10 mouse cellular contexts compared by ENCODE assay signal in genomic region chr2:27327076-27327475, GRCm38 (mm10).
DNase-seq lines count a peak whose midpoint lies in the region; ATAC-seq and TF ChIP-seq lines count a peak whose summit lies in the region.
"Had no signal": no experiment of that assay in that cellular context is flagged by ENCODE, and none has a peak within 500 bp of the region (broad histone marks: within the 10 kb centered on the region; RNA-seq: fewer than 3 reads in every experiment).

No protein-coding gene starts in this region.

- peak overlapping the region; percentile 34 for H3K27ac ChIP-seq in midbrain, embryonic 10.5 days (replicated peaks)
- H3K27ac ChIP-seq in midbrain, postnatal 0 days (ENCODE audit: low read depth, low read length): no peak overlapping the region
- peak overlapping the region; percentile 11 for H3K27ac ChIP-seq in liver, adult 2 months (replicated peaks; ENCODE audit: insufficient read depth, low read depth, low read length)
- peak overlapping the region; percentile 13; the same call in 1 of the 2 replicates for H3K27ac ChIP-seq in stomach, embryonic 15.5 days
- H3K27ac ChIP-seq: neural tube, embryonic 15.5 days had no signal

- TF ChIP-seq CTCF in midbrain, postnatal 0 days (IDR thresholded peaks at IDR 0.05): no peak
- TF ChIP-seq CTCF in liver, adult 2 months (IDR thresholded peaks at IDR 0.05; ENCODE audit: low read depth, low read length): no peak

- H3K4me3 ChIP-seq in midbrain, embryonic 10.5 days: no peak overlapping the region
- H3K4me3 ChIP-seq in midbrain, postnatal 0 days (ENCODE audit: low read depth, low read length): no peak overlapping the region
- H3K4me3 ChIP-seq in liver, adult 2 months (ENCODE audit: insufficient read depth, low read depth, low read length): no peak overlapping the region
- H3K4me3 ChIP-seq in stomach, embryonic 15.5 days (replicated peaks): no peak overlapping the region
- H3K4me3 ChIP-seq: neural tube, embryonic 15.5 days had no signal

- no peak for ATAC-seq in midbrain, postnatal 0 days (ENCODE audit: low FRiP score)
- no peak for ATAC-seq in stomach, embryonic 15.5 days (ENCODE audit: insufficient read depth, low FRiP score, low read depth)
- ATAC-seq: Patski had no signal

- no peak for TF ChIP-seq POLR2A in liver, adult 2 months (IDR thresholded peaks at IDR 0.05; ENCODE audit: extremely low read depth, insufficient read depth, low read length)

- H3K9me3 ChIP-seq in midbrain, embryonic 10.5 days (replicated peaks): no peaks in the 10 kb centered on the region
- no peaks in the 10 kb centered on the region for H3K9me3 ChIP-seq in midbrain, postnatal 0 days (ENCODE audit: low read length)
- no peaks in the 10 kb centered on the region for H3K9me3 ChIP-seq in stomach, embryonic 15.5 days
- H3K9me3 ChIP-seq: neural tube, embryonic 15.5 days had no signal

- DNase-seq in midbrain, embryonic 10.5 days (ENCODE audit: low spot score): no peak
- DNase-seq in midbrain, postnatal 0 days (ENCODE audit: low spot score): no peak
- peak; percentile 29 to 36 for DNase-seq in heart, adult 9 months (ENCODE audit: low spot score in 2 of 2)
- DNase-seq in liver, adult 2 months (ENCODE audit: extremely low read depth, low read depth, low spot score): no peak
- no peak for DNase-seq in thymus, postnatal 25 days
- DNase-seq in left cerebral cortex, postnatal 14 days (ENCODE audit: low spot score in 2 of 2): no peak
- DNase-seq: cerebellum, adult 18-20 months had no signal

- H3K27me3 ChIP-seq in midbrain, embryonic 10.5 days (ENCODE audit: low read depth, poor library complexity, severe bottlenecking): no peaks in the 10 kb centered on the region
- no peaks in the 10 kb centered on the region for H3K27me3 ChIP-seq in midbrain, postnatal 0 days (ENCODE audit: insufficient read depth, low read length)
- H3K27me3 ChIP-seq in liver, adult 2 months (ENCODE audit: control insufficient read depth, insufficient read depth, low read length): no peaks in the 10 kb centered on the region
- H3K27me3 ChIP-seq in stomach, embryonic 15.5 days (replicated peaks): no peaks in the 10 kb centered on the region
- H3K27me3 ChIP-seq: neural tube, embryonic 15.5 days; Patski had no signal

- 0 out of 2 replicates have a peak, but pooled peaks cover 5% of the 10 kb centered on the region for H3K36me3 ChIP-seq in midbrain, embryonic 10.5 days
- no peaks in the 10 kb centered on the region for H3K36me3 ChIP-seq in midbrain, postnatal 0 days (ENCODE audit: insufficient read depth, low read length)
- no peaks in the 10 kb centered on the region for H3K36me3 ChIP-seq in liver, adult 2 months (ENCODE audit: control insufficient read depth, insufficient read depth, low read length)
- no peaks in the 10 kb centered on the region for H3K36me3 ChIP-seq in stomach, embryonic 15.5 days
- H3K36me3 ChIP-seq: neural tube, embryonic 15.5 days had no signal

- intact Hi-C loops in left cerebral cortex, postnatal 14 days (cut with DNase I): no loop called here

- H3K79me2 ChIP-seq in liver, adult 2 months (ENCODE audit: control insufficient read depth, insufficient read depth, low read length): peaks cover 37% of the 10 kb centered on the region

- 72% methylated on average over 6 of the region's 6 CpGs for WGBS in midbrain, embryonic 10.5 days
- WGBS in midbrain, postnatal 0 days: 87% methylated on average over 6 of the region's 6 CpGs
- WGBS in liver, adult 2 months: 67% methylated on average over 6 of the region's 6 CpGs
- 35% methylated on average over 6 of the region's 6 CpGs for WGBS in stomach, embryonic 15.5 days

- peaks cover 98% of the 10 kb centered on the region for H3K4me1 ChIP-seq in midbrain, embryonic 10.5 days
- peaks cover 4% of the 10 kb centered on the region; the same call in 1 of the 2 replicates for H3K4me1 ChIP-seq in midbrain, postnatal 0 days (ENCODE audit: insufficient read depth, low read length)
- H3K4me1 ChIP-seq in liver, adult 2 months (ENCODE audit: control insufficient read depth, insufficient read depth, low read length): peaks cover 32% of the 10 kb centered on the region
- peaks cover 54% of the 10 kb centered on the region for H3K4me1 ChIP-seq in stomach, embryonic 15.5 days

- H3K9ac ChIP-seq in midbrain, postnatal 0 days (replicated peaks; ENCODE audit: low read length, poor library complexity, severe bottlenecking): no peak overlapping the region
- H3K9ac ChIP-seq in liver, adult 2 months (ENCODE audit: low read depth, low read length): no peak overlapping the region
- no peak overlapping the region for H3K9ac ChIP-seq in stomach, embryonic 15.5 days
- H3K9ac ChIP-seq: neural tube, embryonic 15.5 days had no signal

- H3K4me2 ChIP-seq in midbrain, postnatal 0 days (ENCODE audit: low read depth, low read length, poor library complexity, severe bottlenecking): no peak overlapping the region
- no peak overlapping the region for H3K4me2 ChIP-seq in stomach, embryonic 15.5 days
- H3K4me2 ChIP-seq: neural tube, embryonic 15.5 days had no signal

Comparison
In these comparisons a context has a peak if more than half of its experiments do, and no peak if none do; other contexts are left out.
1. DNase-seq: peak in heart, adult 9 months (2 of 2); none in midbrain, embryonic 10.5 days (single experiment), midbrain, postnatal 0 days (single experiment), liver, adult 2 months (single experiment), thymus, postnatal 25 days (single experiment) and left cerebral cortex, postnatal 14 days (0 of 2).